Mouse (Mus musculus) urinary bladder, adult 2 months (tissue): Measurements from ENCODE around the gene Asna1. TPM values are rescaled to one million over a fixed set of nuclear protein-coding genes. Genes with fewer than 3 reads are reported as not detected.

Source experiments
- DNase-seq: peaks from one replicate; pipeline ENCODE4 v3.0.0; 2022; ENCODE audit warnings: low spot score
- polyA plus RNA-seq: library from polyadenylated mRNA; depleted of rRNA; stranded (reverse); fragments of >200 nt; gene quantifications from 2 replicates; pipeline ENCODE4 v1.2.3, GENCODE M21; 2012

The Asna1 gene
- polyA plus RNA-seq, 1 experiment: 136 TPM

- no peak for DNase-seq
Observed at GRCm38 (mm10) chr8:85035165-85035727, 10.2 kb upstream of the Asna1 start.

- DNase-seq: no peak
Observed at GRCm38 (mm10) chr8:85034764-85035163, 9.7 kb upstream of the Asna1 start.

GRCm38 (mm10) chr8:85033867-85034266, 8.8 kb upstream of the Asna1 start:
- no peak for DNase-seq

GRCm38 (mm10) chr8:85032622-85033311, 7.7 kb upstream of the Asna1 start:
- no peak for DNase-seq

- no peak for DNase-seq
Observed at GRCm38 (mm10) chr8:85029271-85029670, 4.2 kb upstream of the Asna1 start.

GRCm38 (mm10) chr8:85027922-85028321, 2.8 kb upstream of the Asna1 start:
- DNase-seq: no peak

GRCm38 (mm10) chr8:85027516-85027855, 2.4 kb upstream of the Asna1 start:
- DNase-seq: no peak

- peak; percentile 97 for DNase-seq
Observed at GRCm38 (mm10) chr8:85026670-85027515, 1.8 kb upstream of the Asna1 start, which contains the start of gene Trir. Trir (plus strand) TSS chr8:85026823.

- no peak for DNase-seq
Observed at GRCm38 (mm10) chr8:85023846-85024245, 1.2 kb downstream of the Asna1 start.

GRCm38 (mm10) chr8:85021514-85022055, 3.5 kb downstream of the Asna1 start:
- no peak for DNase-seq

GRCm38 (mm10) chr8:85017209-85017608, 7.9 kb downstream of the Asna1 start:
- no peak for DNase-seq

- no peak for DNase-seq
Observed at GRCm38 (mm10) chr8:85016724-85017123, 8.4 kb downstream of the Asna1 start.

GRCm38 (mm10) chr8:85014431-85014830, 10.7 kb downstream of the Asna1 start, which contains the start of gene Best2:
Best2 (minus strand) TSS chr8:85014531.
- DNase-seq: no peak

GRCm38 (mm10) chr8:85013230-85013840, 11.7 kb downstream of the Asna1 start:
- no peak for DNase-seq

GRCm38 (mm10) chr8:85011242-85011641, 13.8 kb downstream of the Asna1 start:
- DNase-seq: no peak

GRCm38 (mm10) chr8:85007686-85008085, 17.4 kb downstream of the Asna1 start:
- DNase-seq: no peak

- peak; percentile 73 for DNase-seq
Observed at GRCm38 (mm10) chr8:84997649-84998295, 27.3 kb downstream of the Asna1 start.

- DNase-seq: no peak
Observed at GRCm38 (mm10) chr8:84996978-84997377, 28.1 kb downstream of the Asna1 start.

GRCm38 (mm10) chr8:84995680-84996079, 29.4 kb downstream of the Asna1 start:
- DNase-seq: no peak

GRCm38 (mm10) chr8:84994375-84994774, 30.7 kb downstream of the Asna1 start:
- no peak for DNase-seq

GRCm38 (mm10) chr8:84990836-84991235, 34.2 kb downstream of the Asna1 start:
- peak; percentile 56 for DNase-seq
